Mouse (Mus musculus): ENCODE measurements around the gene Rhpn2. TPM values are rescaled to one million over a fixed set of nuclear protein-coding genes. Genes with fewer than 3 reads are reported as not detected.
A peak's percentile ranks its signal among the peaks of the same experiment; 100 is the strongest.
"Not testable (repeated sequence)": the region's sequence is repeated elsewhere in the genome, so short reads cannot be mapped to it uniquely, and the experiment has no call there.

Gene Rhpn2
- polyA plus RNA-seq, 1 experiment from 2014 or later = 3.7 TPM

- H3K27ac ChIP-seq (ENCODE audit: low read depth, low read length) = 0 out of 2 replicates have a peak within 1 kb of the TSS, but pooled peaks have one; percentile 51
- 2% methylated on average over 39 of the region's 39 CpGs for WGBS
These were observed 16.0 kb upstream of the Rhpn2 start, which contains the start of gene Gpatch1 for GRCm38 (mm10) chr7:35317729-35318609. Gpatch1 (minus strand) TSS chr7:35318440.

GRCm38 (mm10) chr7:35319221-35319620, 14.7 kb upstream of the Rhpn2 start:
- not testable (repeated sequence) for DNase-seq (ENCODE audit: low spot score); H3K4me2 ChIP-seq (replicated peaks; ENCODE audit: low read depth, low read length); H3K4me1 ChIP-seq (replicated peaks; ENCODE audit: control insufficient read depth, insufficient read depth, low read length); H3K4me3 ChIP-seq (ENCODE audit: low read depth, low read length); H3K9me3 ChIP-seq (ENCODE audit: control insufficient read depth, low read length); H3K27me3 ChIP-seq (ENCODE audit: control insufficient read depth, insufficient read depth, low read length); H3K9ac ChIP-seq (ENCODE audit: low read depth, low read length); H3K36me3 ChIP-seq (ENCODE audit: control insufficient read depth, insufficient read depth, low read length); H3K27ac ChIP-seq (ENCODE audit: low read depth, low read length); ATAC-seq (ENCODE audit: low FRiP score)
- WGBS = 66% methylated on average over 3 of the region's 3 CpGs

More at GRCm38 (mm10) chr7:35317729-35318609, 16.0 kb upstream of the Rhpn2 start, which contains the start of gene Gpatch1:
- ATAC-seq (ENCODE audit: low FRiP score) = peak; percentile 86
- Histone ChIP-seq H3K27me3 (ENCODE audit: control insufficient read depth, insufficient read depth, low read length) (no peaks in the 10 kb centered on the region), H3K4me2 (replicated peaks; ENCODE audit: low read depth, low read length) (peak within 1 kb of the TSS; percentile 36), H3K4me3 (ENCODE audit: low read depth, low read length) (peak within 1 kb of the TSS; percentile 77), H3K9me3 (ENCODE audit: control insufficient read depth, low read length) (no peaks in the 10 kb centered on the region), H3K36me3 (ENCODE audit: control insufficient read depth, insufficient read depth, low read length) (no peaks in the 10 kb centered on the region), H3K9ac (ENCODE audit: low read depth, low read length) (peak within 1 kb of the TSS; percentile 80), H3K4me1 (replicated peaks; ENCODE audit: control insufficient read depth, insufficient read depth, low read length) (no peaks in the 10 kb centered on the region)
- DNase-seq (ENCODE audit: low spot score) = peak; percentile 97

DNA sequence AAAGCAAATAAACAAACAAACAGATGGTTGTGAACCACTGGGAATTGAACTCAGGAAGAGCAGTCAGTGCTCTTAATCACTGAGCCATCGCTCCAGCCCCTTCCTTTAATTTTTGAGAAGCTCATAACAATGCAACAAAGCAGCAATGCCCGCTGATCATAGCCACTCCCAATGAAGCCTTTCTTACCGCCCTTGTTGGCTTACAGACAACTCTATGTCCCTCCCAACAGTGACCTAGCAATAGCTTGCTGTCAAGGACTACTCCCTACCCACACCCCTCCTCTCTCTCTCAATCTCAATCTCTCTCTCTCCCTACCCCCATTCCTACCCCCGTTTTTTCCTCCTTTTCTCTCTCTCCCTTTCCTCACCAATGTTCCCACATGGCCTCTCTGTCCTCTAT, 14.2 kb upstream of the Rhpn2 start:
- H3K36me3 ChIP-seq (ENCODE audit: control insufficient read depth, insufficient read depth, low read length) = no peaks in the 10 kb centered on the region
- ATAC-seq (ENCODE audit: low FRiP score) (no peak), DNase-seq (ENCODE audit: low spot score) (no peak)
- no peak overlapping the region for H3K27ac ChIP-seq (ENCODE audit: low read depth, low read length)
- WGBS = 82% methylated on average over 4 of the region's 4 CpGs
- H3K4me1 ChIP-seq (replicated peaks; ENCODE audit: control insufficient read depth, insufficient read depth, low read length) = no peaks in the 10 kb centered on the region
- no peaks in the 10 kb centered on the region for H3K27me3 ChIP-seq (ENCODE audit: control insufficient read depth, insufficient read depth, low read length)
- no peak overlapping the region for H3K9ac ChIP-seq (ENCODE audit: low read depth, low read length)
- H3K4me2 ChIP-seq (replicated peaks; ENCODE audit: low read depth, low read length) = no peak overlapping the region
- no peaks in the 10 kb centered on the region for H3K9me3 ChIP-seq (ENCODE audit: control insufficient read depth, low read length)
- no peak overlapping the region for H3K4me3 ChIP-seq (ENCODE audit: low read depth, low read length)

DNA sequence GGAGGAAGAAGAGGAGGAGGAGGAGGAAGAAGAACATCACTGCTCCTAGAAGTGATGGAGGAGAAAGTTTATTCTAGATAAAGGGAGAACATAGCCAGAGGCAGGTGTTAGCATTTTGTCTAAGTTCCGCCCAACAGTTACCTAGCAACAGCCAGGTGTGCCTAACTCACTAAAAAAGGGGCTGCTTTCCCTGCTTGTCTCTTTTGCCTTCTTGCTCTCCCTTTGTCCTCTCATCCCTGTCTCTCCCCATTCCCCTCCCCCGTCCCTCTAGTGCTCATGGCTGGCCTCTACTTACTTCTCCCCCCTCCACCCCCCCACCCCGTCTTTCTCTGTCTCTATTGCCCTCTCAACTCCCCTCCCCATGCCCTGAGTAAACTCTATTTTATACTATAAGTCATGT, 11.8 kb upstream of the Rhpn2 start:
- Histone ChIP-seq H3K36me3 (ENCODE audit: control insufficient read depth, insufficient read depth, low read length) (no peaks in the 10 kb centered on the region), H3K4me1 (replicated peaks; ENCODE audit: control insufficient read depth, insufficient read depth, low read length) (no peaks in the 10 kb centered on the region), H3K9me3 (ENCODE audit: control insufficient read depth, low read length) (no peaks in the 10 kb centered on the region), H3K4me2 (replicated peaks; ENCODE audit: low read depth, low read length) (no peak overlapping the region), H3K27me3 (ENCODE audit: control insufficient read depth, insufficient read depth, low read length) (no peaks in the 10 kb centered on the region), H3K4me3 (ENCODE audit: low read depth, low read length) (no peak overlapping the region), H3K9ac (ENCODE audit: low read depth, low read length) (no peak overlapping the region), H3K27ac (ENCODE audit: low read depth, low read length) (no peak overlapping the region)
- 29% methylated on average over 3 of the region's 3 CpGs for WGBS
- no peak for ATAC-seq (ENCODE audit: low FRiP score)
- no peak for DNase-seq (ENCODE audit: low spot score)

GRCm38 (mm10) chr7:35322732-35323420, 11.1 kb upstream of the Rhpn2 start:
- H3K9me3 ChIP-seq (ENCODE audit: control insufficient read depth, low read length) = no peaks in the 10 kb centered on the region
- H3K27ac ChIP-seq (ENCODE audit: low read depth, low read length) = no peak overlapping the region
- DNase-seq (ENCODE audit: low spot score) (peak; percentile 20), ATAC-seq (ENCODE audit: low FRiP score) (no peak)
- no peaks in the 10 kb centered on the region for H3K4me1 ChIP-seq (replicated peaks; ENCODE audit: control insufficient read depth, insufficient read depth, low read length)
- H3K36me3 ChIP-seq (ENCODE audit: control insufficient read depth, insufficient read depth, low read length) = no peaks in the 10 kb centered on the region
- WGBS = 8% methylated on average over 11 of the region's 13 CpGs
- peak overlapping the region; percentile 8; the same call in 1 of the 2 replicates for H3K9ac ChIP-seq (ENCODE audit: low read depth, low read length)
- no peaks in the 10 kb centered on the region for H3K27me3 ChIP-seq (ENCODE audit: control insufficient read depth, insufficient read depth, low read length)
- H3K4me2 ChIP-seq (replicated peaks; ENCODE audit: low read depth, low read length) = no peak overlapping the region; the same call in 1 of the 2 replicates
- no peak overlapping the region for H3K4me3 ChIP-seq (ENCODE audit: low read depth, low read length)

GRCm38 (mm10) chr7:35331590-35331989, 2.4 kb upstream of the Rhpn2 start:
- ATAC-seq (ENCODE audit: low FRiP score) (no peak), DNase-seq (ENCODE audit: low spot score) (no peak)
- WGBS = 50% methylated on average over 3 of the region's 3 CpGs
- H3K9me3 ChIP-seq (ENCODE audit: control insufficient read depth, low read length) = no peaks in the 10 kb centered on the region
- H3K27me3 ChIP-seq (ENCODE audit: control insufficient read depth, insufficient read depth, low read length) = peaks cover 6% of the 10 kb centered on the region
- no peak overlapping the region for H3K4me3 ChIP-seq (ENCODE audit: low read depth, low read length)
- no peak overlapping the region for H3K27ac ChIP-seq (ENCODE audit: low read depth, low read length)
- no peak overlapping the region for H3K9ac ChIP-seq (ENCODE audit: low read depth, low read length)
- no peak overlapping the region for H3K4me2 ChIP-seq (replicated peaks; ENCODE audit: low read depth, low read length)
- no peaks in the 10 kb centered on the region for H3K4me1 ChIP-seq (replicated peaks; ENCODE audit: control insufficient read depth, insufficient read depth, low read length)
- H3K36me3 ChIP-seq (ENCODE audit: control insufficient read depth, insufficient read depth, low read length) = no peaks in the 10 kb centered on the region

DNA sequence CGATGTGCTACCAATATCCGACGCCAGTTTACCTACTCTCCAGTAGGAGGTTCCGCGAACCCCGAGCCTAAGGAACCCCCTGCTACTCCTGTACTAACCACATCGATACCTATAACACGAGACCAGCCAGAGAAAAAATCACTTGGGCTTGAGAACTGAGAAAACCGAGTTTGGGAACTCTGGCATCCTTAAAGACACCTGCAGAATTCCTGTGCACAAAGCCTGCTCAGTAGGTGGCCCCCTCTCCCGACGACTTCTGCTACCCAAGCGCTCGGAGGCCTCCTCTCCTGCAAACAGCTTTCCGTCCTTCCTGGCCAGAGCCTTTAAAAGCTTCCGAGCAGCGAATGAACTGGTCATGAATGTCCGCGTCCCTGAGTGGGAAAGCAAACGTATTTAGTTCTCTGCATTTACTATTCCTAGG, 729 bp upstream of the Rhpn2 start:
- H3K36me3 ChIP-seq (ENCODE audit: control insufficient read depth, insufficient read depth, low read length) = no peaks in the 10 kb centered on the region
- peak; percentile 22 for ATAC-seq (ENCODE audit: low FRiP score)
- peak overlapping the region; percentile 92 for H3K4me2 ChIP-seq (replicated peaks; ENCODE audit: low read depth, low read length)
- WGBS = under 1% methylated on average over 19 of the region's 19 CpGs
- no peak for DNase-seq (ENCODE audit: low spot score)
- H3K9me3 ChIP-seq (ENCODE audit: control insufficient read depth, low read length) = no peaks in the 10 kb centered on the region
- H3K9ac ChIP-seq (ENCODE audit: low read depth, low read length) = peak overlapping the region; percentile 35
- peak overlapping the region; percentile 60 for H3K4me3 ChIP-seq (ENCODE audit: low read depth, low read length)
- no peak overlapping the region for H3K27ac ChIP-seq (ENCODE audit: low read depth, low read length)
- peaks cover 8% of the 10 kb centered on the region for H3K27me3 ChIP-seq (ENCODE audit: control insufficient read depth, insufficient read depth, low read length)
- H3K4me1 ChIP-seq (replicated peaks; ENCODE audit: control insufficient read depth, insufficient read depth, low read length) = no peaks in the 10 kb centered on the region

DNA sequence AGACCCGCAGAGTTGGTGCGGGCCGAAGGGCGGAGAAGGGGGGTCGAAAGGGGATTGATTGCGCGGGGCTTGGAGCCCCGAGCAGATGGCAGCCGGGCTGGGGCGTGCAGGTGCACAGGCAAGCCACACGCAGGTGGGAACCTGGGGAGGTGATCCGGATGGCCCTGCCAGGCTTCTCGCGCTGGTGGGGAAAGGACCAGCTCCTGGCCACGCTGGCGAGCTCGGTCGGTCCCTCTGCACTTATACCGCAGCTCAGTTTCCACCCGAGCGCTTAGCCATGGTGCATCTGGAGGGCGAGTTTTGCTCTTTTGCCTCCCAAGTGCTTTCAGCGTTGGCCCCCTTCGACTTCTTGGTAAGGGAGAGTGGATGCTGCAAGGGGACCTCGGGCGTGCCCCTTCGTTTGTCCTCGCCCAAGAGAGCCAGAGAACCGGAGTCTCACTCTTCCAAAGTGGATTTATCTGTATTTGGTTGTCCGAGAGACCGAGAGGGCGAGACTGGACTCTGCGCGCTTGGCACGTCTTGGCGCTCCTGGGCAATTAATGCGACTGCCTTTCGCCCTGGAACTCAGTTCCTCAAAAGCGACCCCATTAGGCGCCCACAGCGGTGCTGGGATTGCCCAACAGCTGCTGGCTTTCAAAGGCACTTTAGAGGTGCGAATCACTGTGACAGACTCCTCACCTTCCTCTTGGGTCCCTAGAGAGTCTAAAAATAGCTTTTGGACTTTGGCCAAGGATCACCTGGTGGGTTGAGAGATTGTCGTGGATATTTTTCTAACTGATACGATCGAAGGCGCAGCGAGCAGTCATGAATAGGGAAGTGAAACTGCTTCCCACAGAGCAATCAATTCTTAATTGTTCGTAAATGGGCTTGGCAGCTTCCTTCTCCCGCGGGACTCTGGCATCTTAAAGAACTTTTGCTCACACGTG, 820 bp downstream of the Rhpn2 start:
- Histone ChIP-seq H3K4me2 (replicated peaks; ENCODE audit: low read depth, low read length) (peak overlapping the region; percentile 92), H3K9ac (ENCODE audit: low read depth, low read length) (peak overlapping the region; percentile 52), H3K27ac (ENCODE audit: low read depth, low read length) (no peak overlapping the region), H3K27me3 (ENCODE audit: control insufficient read depth, insufficient read depth, low read length) (peaks cover 8% of the 10 kb centered on the region), H3K4me1 (replicated peaks; ENCODE audit: control insufficient read depth, insufficient read depth, low read length) (no peaks in the 10 kb centered on the region), H3K36me3 (ENCODE audit: control insufficient read depth, insufficient read depth, low read length) (no peaks in the 10 kb centered on the region), H3K4me3 (ENCODE audit: low read depth, low read length) (peak overlapping the region; percentile 60), H3K9me3 (ENCODE audit: control insufficient read depth, low read length) (no peaks in the 10 kb centered on the region)
- ATAC-seq (ENCODE audit: low FRiP score) (no peak), DNase-seq (ENCODE audit: low spot score) (peak; percentile 50)
- WGBS = under 1% methylated on average over 51 of the region's 51 CpGs
